Mouse (Mus musculus) left cerebral cortex, adult 9 months (tissue): ENCODE measurements around the gene Mageb3.
"Not testable (repeated sequence)": the region's sequence is repeated elsewhere in the genome, so short reads cannot be mapped to it uniquely, and the experiment has no call there.

Source experiments
- DNase-seq, 2 experiments: peaks; one replicate each; pipeline ENCODE4 v3.0.0; 2022; ENCODE audit warnings: low spot score in 2 of 2

Gene Mageb3

GRCm38 (mm10) chr2:121955765-121956223 is at the start of gene Mageb3, which contains the start of gene Ctdspl2:
Gene Mageb3, minus strand, starts transcription at chr2:121956092.
Gene Ctdspl2, plus strand, starts transcription at chr2:121956001.
- DNase-seq, result peak; percentile 84 to 92

GRCm38 (mm10) chr2:121995738-121996137 is 39.8 kb upstream of the Mageb3 start:
- DNase-seq, result no peak

GRCm38 (mm10) chr2:121957216-121957792 is 1.4 kb upstream of the Mageb3 start:
- DNase-seq, result no peak

GRCm38 (mm10) chr2:121956224-121957018 is 529 bp upstream of the Mageb3 start:
- DNase-seq, result peak; percentile 83 to 95

GRCm38 (mm10) chr2:121954971-121955656 is 778 bp downstream of the Mageb3 start:
- DNase-seq, result no peak

- DNase-seq, result no peak
These were observed 12.5 kb downstream of the Mageb3 start for GRCm38 (mm10) chr2:121943364-121943763.

GRCm38 (mm10) chr2:121937624-121938023 is 18.3 kb downstream of the Mageb3 start:
- DNase-seq, result not testable (repeated sequence)

GRCm38 (mm10) chr2:121916047-121916970 is 39.6 kb downstream of the Mageb3 start:
- peak; percentile 13 to 16 for DNase-seq

- no peak for DNase-seq
These were observed 45.9 kb downstream of the Mageb3 start for GRCm38 (mm10) chr2:121909975-121910374.
